Mouse (Mus musculus): ENCODE measurements around the gene Zc3h4. TPM values are rescaled to one million over a fixed set of nuclear protein-coding genes. Genes with fewer than 3 reads are reported as not detected.

The Zc3h4 gene
- polyA plus RNA-seq, 1 experiment from 2014 or later: 8.2 TPM

DNA sequence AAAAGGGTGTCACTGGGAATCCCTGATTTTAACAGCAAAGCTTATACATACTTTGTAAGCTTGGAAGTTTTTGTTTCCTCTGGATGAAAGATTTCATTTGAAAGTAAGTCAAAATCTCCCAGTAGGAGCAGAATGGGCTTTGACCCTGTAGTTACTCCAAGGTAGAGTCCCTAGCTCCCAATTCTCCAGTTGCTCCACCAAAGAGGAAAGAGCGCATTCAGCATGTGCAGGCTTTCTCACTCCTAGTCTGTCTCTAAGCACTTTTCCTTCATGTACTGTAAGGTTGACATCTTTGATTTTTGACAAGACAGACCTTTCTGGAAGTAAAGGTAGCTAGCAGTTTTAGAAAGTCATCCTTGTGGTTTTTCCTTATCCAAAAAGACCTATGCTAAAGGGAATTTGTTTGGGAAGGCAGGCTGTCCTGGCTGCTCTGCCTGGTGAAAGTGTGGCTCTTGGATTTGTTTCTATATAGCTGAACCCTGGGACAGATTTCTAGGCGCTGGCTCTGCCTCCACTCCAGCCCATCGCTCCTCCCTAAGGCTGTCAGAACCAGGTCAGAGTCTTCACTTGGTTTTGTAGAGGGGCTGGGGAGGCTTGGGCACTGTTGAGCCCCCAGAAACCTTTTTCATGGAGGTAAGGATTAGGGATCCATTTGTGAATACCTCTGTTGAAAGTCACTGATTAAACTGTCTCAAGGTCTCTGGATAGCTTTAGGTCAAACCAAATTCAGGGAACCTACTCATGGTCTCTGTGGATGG lies 3.8 kb downstream of the Zc3h4 start:
- no peak for ATAC-seq
- DNase-seq (ENCODE audit: low spot score): peak; percentile 14
- Histone ChIP-seq H3K27ac (ENCODE audit: low read length) (peak overlapping the region; percentile 98), H3K4me1 (ENCODE audit: insufficient read depth, low read depth, low read length) (peaks cover 25% of the 10 kb centered on the region), H3K27me3 (replicated peaks; ENCODE audit: insufficient read depth, low read length) (no peaks in the 10 kb centered on the region), H3K9ac (replicated peaks; ENCODE audit: low read depth) (peak overlapping the region; percentile 24; the same call in 1 of the 2 replicates), H3K4me3 (ENCODE audit: low read depth, low read length) (no peak overlapping the region), H3K9me3 (ENCODE audit: low read length) (no peaks in the 10 kb centered on the region), H3K4me2 (replicated peaks; ENCODE audit: low read depth, low read length) (peak overlapping the region; percentile 35; the same call in 1 of the 2 replicates), H3K36me3 (ENCODE audit: insufficient read depth, low read length) (no peaks in the 10 kb centered on the region)
- WGBS: 65% methylated on average over 3 of the region's 3 CpGs
- TF ChIP-seq CTCF (IDR thresholded peaks at IDR 0.05): no peak
- no peak for TF ChIP-seq EP300 (IDR thresholded peaks at IDR 0.05)

DNA sequence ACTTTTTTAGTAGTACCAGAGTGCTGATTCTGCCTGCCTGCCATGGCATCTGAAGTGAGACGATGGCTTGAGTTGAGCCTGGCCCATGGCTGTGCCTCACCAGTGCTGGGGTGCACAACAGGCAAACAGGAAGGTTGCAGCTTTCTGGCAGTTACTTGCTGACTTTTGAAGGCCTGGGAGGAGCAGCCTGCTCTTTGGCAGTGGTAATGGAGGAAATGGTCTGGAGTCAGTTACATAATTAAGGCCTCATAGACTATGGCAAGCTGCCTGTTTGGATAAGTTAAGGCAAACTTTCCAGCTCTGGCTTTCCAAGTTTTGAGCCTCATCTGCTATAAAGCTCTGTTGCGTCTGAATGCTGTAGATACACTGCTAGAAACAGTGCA lies 4.4 kb downstream of the Zc3h4 start:
- ATAC-seq (no peak), DNase-seq (ENCODE audit: low spot score) (peak; percentile 81)
- TF ChIP-seq CTCF (IDR thresholded peaks at IDR 0.05): no peak
- TF ChIP-seq EP300 (IDR thresholded peaks at IDR 0.05): no peak
- Histone ChIP-seq H3K4me2 (replicated peaks; ENCODE audit: low read depth, low read length) (peak overlapping the region; percentile 35; the same call in 1 of the 2 replicates), H3K4me1 (ENCODE audit: insufficient read depth, low read depth, low read length) (peaks cover 25% of the 10 kb centered on the region), H3K9ac (replicated peaks; ENCODE audit: low read depth) (peak overlapping the region; percentile 24; the same call in 1 of the 2 replicates), H3K27ac (ENCODE audit: low read length) (peak overlapping the region; percentile 98), H3K36me3 (ENCODE audit: insufficient read depth, low read length) (no peaks in the 10 kb centered on the region), H3K9me3 (ENCODE audit: low read length) (no peaks in the 10 kb centered on the region), H3K27me3 (replicated peaks; ENCODE audit: insufficient read depth, low read length) (no peaks in the 10 kb centered on the region), H3K4me3 (ENCODE audit: low read depth, low read length) (no peak overlapping the region)
- 22% methylated on average over 2 of the region's 2 CpGs for WGBS

DNA sequence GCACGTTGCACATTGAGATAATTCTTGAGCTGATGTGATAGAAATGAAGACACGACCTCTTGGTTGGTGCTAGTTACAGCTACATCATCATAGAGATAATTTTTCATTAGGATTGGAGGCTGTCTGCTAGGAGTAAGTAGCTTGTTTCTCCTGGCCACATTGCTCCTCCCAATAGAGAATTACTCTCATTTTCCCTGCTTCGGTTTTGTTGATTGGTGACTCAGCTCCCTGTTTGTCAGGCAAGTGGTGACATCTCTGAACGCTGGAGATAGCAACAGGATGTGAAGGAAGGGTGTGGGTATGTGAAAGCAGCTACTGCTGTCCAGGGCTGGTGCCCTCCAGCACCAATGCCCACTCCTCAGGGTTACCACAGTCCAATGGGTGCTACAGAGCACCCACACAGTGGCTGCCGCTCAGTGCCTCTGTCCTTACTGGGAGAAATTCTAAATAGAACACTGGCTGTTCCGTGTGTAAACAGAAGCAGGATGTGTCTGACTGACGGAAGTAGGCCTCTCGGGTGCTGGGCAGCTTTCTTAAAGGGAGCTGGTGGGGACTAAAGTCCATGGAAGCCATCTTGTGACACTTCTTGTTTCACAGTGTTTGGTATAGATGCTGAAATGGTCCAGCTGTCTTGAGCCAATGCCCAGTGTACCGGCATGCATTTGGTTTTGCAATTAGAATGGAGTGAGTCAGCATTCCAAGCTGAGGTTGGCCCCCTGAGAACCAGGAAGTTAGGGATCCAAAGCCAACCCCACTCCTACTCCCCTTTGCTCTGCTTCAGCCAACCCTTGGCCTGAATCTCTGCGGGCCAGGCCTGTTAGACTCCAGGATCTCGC lies 5.0 kb downstream of the Zc3h4 start:
- ATAC-seq: peak; percentile 84
- TF ChIP-seq EP300 (IDR thresholded peaks at IDR 0.05): peak; percentile 76; the same call in 1 of the 2 replicates
- TF ChIP-seq CTCF (IDR thresholded peaks at IDR 0.05): no peak
- 13% methylated on average over 11 of the region's 11 CpGs for WGBS
- peak overlapping the region; percentile 98 for H3K27ac ChIP-seq (ENCODE audit: low read length)
- no peak overlapping the region for H3K4me3 ChIP-seq (ENCODE audit: low read depth, low read length)
- H3K9me3 ChIP-seq (ENCODE audit: low read length): no peaks in the 10 kb centered on the region
- peak overlapping the region; percentile 35 for H3K4me2 ChIP-seq (replicated peaks; ENCODE audit: low read depth, low read length)
- H3K27me3 ChIP-seq (replicated peaks; ENCODE audit: insufficient read depth, low read length): no peaks in the 10 kb centered on the region
- no peaks in the 10 kb centered on the region for H3K36me3 ChIP-seq (ENCODE audit: insufficient read depth, low read length)
- DNase-seq (ENCODE audit: low spot score): peak; percentile 98
- H3K4me1 ChIP-seq (ENCODE audit: insufficient read depth, low read depth, low read length): peaks cover 25% of the 10 kb centered on the region
- H3K9ac ChIP-seq (replicated peaks; ENCODE audit: low read depth): peak overlapping the region; percentile 24; the same call in 1 of the 2 replicates

GRCm38 (mm10) chr7:16406978-16407377 lies 6.3 kb downstream of the Zc3h4 start:
- Histone ChIP-seq H3K9me3 (ENCODE audit: low read length) (no peaks in the 10 kb centered on the region), H3K27ac (ENCODE audit: low read length) (peak overlapping the region; percentile 20), H3K27me3 (replicated peaks; ENCODE audit: insufficient read depth, low read length) (no peaks in the 10 kb centered on the region), H3K4me3 (ENCODE audit: low read depth, low read length) (no peak overlapping the region), H3K9ac (replicated peaks; ENCODE audit: low read depth) (no peak overlapping the region), H3K36me3 (ENCODE audit: insufficient read depth, low read length) (no peaks in the 10 kb centered on the region), H3K4me2 (replicated peaks; ENCODE audit: low read depth, low read length) (no peak overlapping the region), H3K4me1 (ENCODE audit: insufficient read depth, low read depth, low read length) (peaks cover 29% of the 10 kb centered on the region)
- TF ChIP-seq EP300 (IDR thresholded peaks at IDR 0.05) (no peak), CTCF (IDR thresholded peaks at IDR 0.05) (no peak)
- DNase-seq (ENCODE audit: low spot score) (no peak), ATAC-seq (no peak)
- 84% methylated on average over 3 of the region's 3 CpGs for WGBS

- Histone ChIP-seq H3K27ac (ENCODE audit: low read length) (peak overlapping the region; percentile 16; the same call in 1 of the 2 replicates), H3K9ac (replicated peaks; ENCODE audit: low read depth) (no peak overlapping the region), H3K9me3 (ENCODE audit: low read length) (no peaks in the 10 kb centered on the region), H3K4me1 (ENCODE audit: insufficient read depth, low read depth, low read length) (peaks cover 9% of the 10 kb centered on the region; the same call in 1 of the 2 replicates), H3K4me3 (ENCODE audit: low read depth, low read length) (no peak overlapping the region), H3K4me2 (replicated peaks; ENCODE audit: low read depth, low read length) (no peak overlapping the region), H3K27me3 (replicated peaks; ENCODE audit: insufficient read depth, low read length) (no peaks in the 10 kb centered on the region), H3K36me3 (ENCODE audit: insufficient read depth, low read length) (no peaks in the 10 kb centered on the region)
- TF ChIP-seq CTCF (IDR thresholded peaks at IDR 0.05) (no peak), EP300 (IDR thresholded peaks at IDR 0.05) (no peak)
- WGBS: 88% methylated on average over 5 of the region's 5 CpGs
- ATAC-seq (no peak), DNase-seq (ENCODE audit: low spot score) (no peak)
Observed at GRCm38 (mm10) chr7:16411100-16411499, 10.4 kb downstream of the Zc3h4 start.
